Mouse (Mus musculus): ENCODE data around the gene Ttc25.

Gene Ttc25

DNA sequence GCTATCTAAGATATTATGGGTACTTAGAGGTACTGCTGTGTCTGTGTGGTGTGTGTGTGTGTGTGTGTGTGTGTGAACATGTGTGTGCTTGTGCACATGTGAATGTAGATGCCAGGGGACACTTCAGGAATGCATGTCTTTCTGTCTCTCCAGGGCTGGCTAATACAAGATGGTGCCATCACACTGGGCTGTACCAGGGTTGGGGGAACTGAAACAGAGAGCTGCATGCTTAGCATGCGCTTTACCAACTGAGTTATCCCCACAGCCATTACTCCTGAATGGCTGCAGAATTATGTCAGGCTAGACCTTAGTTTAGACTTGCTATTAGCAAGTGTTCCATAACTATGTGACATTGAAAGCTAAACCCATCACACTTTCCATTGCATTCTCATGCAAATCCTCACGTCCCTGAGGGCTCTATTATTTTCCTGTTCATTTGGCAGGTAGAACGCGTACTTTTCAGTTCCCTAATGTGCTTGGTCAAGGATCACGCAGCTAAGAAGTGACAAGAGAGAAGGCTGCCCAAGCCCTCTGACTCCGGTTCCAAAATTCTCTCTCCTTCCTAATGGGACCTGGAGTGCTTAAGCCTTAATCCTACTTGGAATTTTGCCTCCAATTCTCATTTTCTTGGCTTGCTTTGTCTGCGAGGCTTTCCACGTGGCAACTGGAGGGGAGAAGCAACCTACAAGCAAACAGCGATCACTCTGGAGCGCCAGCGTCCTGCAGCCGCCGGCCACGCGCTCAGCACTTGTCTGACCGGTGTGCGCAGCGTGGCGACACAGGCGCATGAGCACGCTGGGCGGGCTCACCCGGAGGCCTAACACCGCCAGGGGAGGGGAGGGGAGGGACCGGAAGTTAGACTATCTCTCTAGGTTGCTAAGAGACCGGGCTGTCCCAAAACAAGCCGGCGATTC lies at the start of gene Ttc25:
Ttc25 (plus strand) TSS at position 776 of the 914 bp plus-strand sequence.
- peak; percentile 50 to 81 for DNase-seq (ENCODE audit: low spot score in 2 of 2)

DNA sequence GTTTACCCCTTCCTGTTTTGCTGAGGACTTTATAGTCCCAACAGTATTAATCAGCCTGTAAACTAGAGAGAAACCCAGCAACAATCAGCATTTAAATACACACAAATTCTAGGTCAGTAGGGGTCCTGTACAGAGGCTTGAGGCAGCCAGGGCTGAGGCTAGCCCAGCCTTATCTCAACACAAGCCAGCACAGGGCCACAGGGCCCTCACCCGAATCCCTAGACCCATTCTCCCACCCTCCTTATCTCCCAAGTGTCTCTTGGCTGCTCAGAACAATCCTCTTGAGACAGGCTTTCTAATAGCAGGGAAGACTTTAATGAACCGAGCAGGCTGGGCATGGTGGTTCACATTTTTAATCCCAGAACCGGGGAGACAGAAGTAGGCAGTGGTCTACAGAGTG lies 45.2 kb upstream of the Ttc25 start:
- DNase-seq (ENCODE audit: low spot score in 2 of 2), result no peak

GRCm38 (mm10) chr11:100500651-100501050 lies 44.8 kb upstream of the Ttc25 start:
- DNase-seq (ENCODE audit: low spot score in 2 of 2), result no peak

DNA sequence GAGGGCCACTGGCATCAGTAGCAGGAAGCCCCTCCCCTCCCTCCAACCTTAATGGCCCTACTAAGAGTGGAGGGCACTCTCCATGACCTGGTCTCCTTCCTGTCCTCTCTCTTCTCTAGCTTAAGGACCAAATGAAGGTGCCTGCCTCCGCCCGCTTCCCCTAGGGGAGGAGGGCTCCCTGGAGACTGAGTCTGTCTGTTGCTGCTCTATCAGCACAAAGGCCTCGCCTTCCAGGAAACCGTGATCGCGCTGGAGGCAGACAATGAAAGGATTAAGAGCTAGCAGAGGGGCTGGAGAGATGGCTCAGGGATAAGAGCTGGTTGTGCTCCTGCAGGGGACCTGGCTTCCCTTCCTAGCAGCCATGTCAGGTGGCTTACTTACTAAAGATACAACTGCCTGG lies 44.1 kb upstream of the Ttc25 start:
- no peak for DNase-seq (ENCODE audit: low spot score in 2 of 2)

GRCm38 (mm10) chr11:100504990-100505660 lies 40.3 kb upstream of the Ttc25 start:
- DNase-seq (ENCODE audit: low spot score in 2 of 2), result no peak

GRCm38 (mm10) chr11:100505997-100506396 lies 39.4 kb upstream of the Ttc25 start:
- no peak for DNase-seq (ENCODE audit: low spot score in 2 of 2)

DNA sequence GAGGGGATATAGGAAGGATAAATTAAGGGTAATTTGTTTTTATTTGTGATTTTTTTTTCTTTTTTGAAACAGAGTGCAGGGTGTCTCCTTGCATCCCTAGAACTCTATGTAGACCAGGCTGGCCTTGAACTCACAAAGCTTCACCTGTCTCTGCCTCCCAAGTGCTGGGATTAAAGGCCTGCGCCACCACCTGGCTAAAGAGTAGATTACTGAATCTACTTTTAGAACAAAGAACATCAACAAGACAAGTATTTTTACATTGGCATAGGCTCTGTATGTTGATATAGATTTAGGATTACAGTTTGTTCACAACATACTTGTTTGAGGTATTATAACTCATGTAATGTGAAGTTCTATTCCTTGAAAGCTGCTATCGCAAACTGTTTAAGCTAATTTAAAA lies 34.9 kb upstream of the Ttc25 start:
- no peak for DNase-seq (ENCODE audit: low spot score in 2 of 2)

GRCm38 (mm10) chr11:100512384-100512783 lies 33.0 kb upstream of the Ttc25 start:
- no peak for DNase-seq (ENCODE audit: low spot score in 2 of 2)

GRCm38 (mm10) chr11:100513716-100514115 lies 31.7 kb upstream of the Ttc25 start:
- no peak for DNase-seq (ENCODE audit: low spot score in 2 of 2)

- DNase-seq (ENCODE audit: low spot score in 2 of 2), result no peak
Observed at GRCm38 (mm10) chr11:100515061-100515460, 30.3 kb upstream of the Ttc25 start.

DNA sequence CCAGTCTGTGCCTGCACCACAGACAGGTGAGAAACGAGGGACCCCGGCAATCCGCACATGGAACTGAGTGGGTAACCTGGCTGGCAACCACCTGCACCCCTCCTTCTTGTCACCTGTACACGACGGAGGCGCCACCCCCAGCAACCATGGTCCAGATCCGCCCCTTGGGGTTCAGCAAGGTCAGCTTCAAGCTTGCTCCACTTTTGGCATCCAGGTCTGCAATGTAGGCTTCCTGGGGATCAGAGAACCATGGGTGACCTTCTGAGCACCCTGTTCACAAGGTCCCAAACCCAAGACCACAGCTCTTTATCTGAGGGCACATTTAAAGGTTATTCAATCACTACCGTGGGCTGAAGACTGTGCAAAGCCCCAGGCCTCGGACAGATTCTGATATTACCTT lies 29.6 kb upstream of the Ttc25 start:
- DNase-seq (ENCODE audit: low spot score in 2 of 2), result no peak

DNA sequence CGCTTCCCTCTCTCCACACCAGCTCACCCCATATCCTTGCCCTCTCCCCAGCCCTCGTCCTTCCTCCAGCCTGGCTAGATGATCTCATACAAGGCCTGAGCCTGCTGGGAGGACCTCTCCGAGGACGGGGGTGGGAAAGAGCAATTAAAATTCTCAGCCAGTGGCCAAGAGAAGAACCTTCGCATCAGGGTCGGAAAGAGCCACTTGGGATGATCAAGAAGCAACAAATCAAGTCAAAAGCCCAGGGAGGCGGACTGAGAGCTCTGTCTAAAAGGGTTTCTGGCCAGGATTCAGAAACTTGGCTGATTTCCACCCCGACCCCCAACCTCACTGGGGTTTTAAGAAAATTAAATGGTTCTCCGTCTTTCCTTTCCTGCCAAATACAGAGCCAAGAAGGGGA lies 29.1 kb upstream of the Ttc25 start:
- DNase-seq (ENCODE audit: low spot score in 2 of 2), result no peak

DNA sequence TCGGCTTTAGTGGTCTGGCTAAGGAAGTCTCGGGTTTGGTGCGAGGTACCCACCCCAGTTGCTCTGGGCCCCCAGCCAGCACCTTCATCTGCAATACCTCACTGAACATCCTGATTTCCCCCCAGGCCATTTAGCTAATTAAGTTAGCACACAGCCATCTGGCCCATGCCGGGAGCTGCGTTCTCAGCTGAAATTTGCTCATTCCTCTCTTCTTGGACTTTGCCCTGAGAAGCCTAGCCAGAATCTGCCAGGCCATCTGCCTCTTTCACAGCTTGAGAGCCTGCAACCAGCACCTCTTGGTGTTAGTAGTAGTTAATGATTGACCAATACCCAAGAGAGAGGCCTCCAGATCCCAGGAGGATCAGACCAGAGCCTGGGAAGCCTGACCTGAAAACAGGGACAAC lies 27.2 kb upstream of the Ttc25 start:
- DNase-seq (ENCODE audit: low spot score in 2 of 2), result no peak

DNA sequence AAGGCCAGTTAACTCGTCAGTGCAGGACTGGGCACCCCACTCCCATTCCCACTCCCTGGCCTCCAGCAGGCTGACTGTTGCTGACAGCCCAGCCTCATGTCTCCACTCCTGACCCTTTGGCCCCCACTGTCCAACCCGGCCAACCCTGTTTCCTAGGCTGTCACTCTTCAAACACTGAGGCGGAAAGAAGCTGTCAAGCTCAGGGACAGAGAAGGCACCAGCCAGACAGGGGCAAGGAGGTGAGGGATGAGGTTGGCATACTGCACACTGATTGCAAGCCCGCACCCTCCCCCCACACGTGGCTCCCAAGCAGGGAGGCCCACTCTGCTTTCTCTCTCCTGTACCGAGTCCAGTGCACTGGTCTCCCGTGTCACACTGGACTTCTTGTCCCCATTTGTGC lies 26.2 kb upstream of the Ttc25 start:
- DNase-seq (ENCODE audit: low spot score in 2 of 2), result no peak

- DNase-seq (ENCODE audit: low spot score in 2 of 2), result no peak
Observed at GRCm38 (mm10) chr11:100520838-100521237, 24.6 kb upstream of the Ttc25 start.

DNA sequence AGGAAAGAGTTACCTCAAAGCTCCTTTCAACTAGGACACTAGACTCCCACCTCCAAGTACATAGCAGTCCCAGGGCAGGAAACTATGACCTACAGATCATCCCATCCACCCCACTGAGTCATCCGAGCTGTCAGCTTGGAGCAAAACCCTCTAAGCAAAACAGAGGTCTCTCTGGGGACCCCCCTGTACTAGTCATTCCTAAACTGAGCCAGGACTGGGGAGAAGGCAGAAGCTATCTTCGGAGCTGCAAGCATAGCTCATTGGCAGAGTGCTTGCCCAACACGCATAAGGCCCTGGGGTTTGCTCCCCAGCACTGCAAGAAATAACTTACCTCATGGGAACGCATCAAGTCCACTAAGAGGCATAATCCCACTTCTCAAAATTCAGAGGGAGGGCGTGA lies 21.0 kb upstream of the Ttc25 start:
- no peak for DNase-seq (ENCODE audit: low spot score in 2 of 2)

DNA sequence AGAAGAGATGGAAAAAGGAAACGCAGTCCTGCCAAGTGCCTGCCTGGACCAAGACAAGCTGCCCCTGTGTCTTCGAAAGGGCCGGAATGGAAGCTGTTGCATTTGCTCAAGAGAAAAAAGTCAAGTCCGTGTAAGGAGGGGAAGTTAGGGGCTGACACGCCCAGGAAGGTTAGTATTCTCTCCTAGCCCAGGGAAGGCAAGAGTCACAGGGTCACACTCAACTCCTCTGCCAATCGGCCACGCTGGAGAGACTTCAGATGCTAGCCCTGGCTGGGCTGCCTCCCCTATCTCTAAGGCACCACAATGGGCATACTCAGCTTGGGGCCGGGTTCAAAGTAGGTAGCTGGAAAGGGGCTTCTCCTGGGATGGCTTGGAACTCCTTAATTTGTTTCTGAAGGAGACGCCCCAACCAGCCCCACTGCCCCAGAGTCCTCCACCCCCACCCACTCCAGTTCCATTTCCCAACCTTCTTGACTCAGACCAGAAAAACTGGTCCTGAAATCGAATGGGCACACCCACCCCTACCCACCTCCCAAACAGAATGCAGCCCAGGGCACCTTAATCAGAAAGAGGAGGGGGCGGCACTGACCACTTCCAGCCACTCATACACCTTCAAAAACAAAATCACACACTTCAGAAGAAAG lies 20.3 kb upstream of the Ttc25 start:
- DNase-seq (ENCODE audit: low spot score in 2 of 2), result no peak

DNA sequence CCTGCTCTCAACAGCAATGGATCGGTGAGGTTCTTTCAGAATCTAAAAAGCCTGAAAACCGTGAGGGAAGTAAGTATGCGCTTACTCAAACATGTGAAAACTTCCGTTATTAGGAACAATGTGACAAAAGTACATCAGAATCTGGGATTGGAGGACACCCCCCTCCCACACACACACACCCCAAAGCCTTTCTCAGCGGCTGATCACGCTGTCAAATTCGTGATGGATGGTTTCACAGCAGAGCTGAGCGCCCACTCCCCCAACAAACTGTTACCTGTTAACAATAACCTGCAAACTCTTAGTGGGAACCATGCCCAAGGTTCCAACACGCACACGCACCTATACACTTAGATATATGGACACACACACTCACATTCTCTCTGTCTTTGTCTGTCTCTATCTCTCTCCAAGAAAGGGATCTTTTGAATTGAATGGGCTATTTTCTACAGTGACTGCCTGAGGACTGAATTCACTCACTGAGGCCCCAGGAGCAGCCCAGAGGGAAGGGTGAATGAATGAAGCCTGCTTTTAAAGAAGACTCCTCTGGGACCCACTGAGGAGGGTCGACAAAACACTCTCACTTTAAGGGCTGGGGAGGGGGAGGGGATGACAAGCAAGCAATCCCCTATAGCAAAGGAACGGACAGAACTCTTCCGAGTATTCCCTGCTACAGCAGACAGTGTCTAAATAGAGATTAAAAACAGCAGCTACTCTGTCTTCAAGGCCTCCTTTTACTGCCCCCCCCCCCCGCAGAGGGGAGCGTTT lies 19.2 kb upstream of the Ttc25 start:
- no peak for DNase-seq (ENCODE audit: low spot score in 2 of 2)

GRCm38 (mm10) chr11:100527066-100527457 lies 18.3 kb upstream of the Ttc25 start:
- peak in 1 of 2 experiments; percentile 68 for DNase-seq (ENCODE audit: low spot score in 2 of 2)

DNA sequence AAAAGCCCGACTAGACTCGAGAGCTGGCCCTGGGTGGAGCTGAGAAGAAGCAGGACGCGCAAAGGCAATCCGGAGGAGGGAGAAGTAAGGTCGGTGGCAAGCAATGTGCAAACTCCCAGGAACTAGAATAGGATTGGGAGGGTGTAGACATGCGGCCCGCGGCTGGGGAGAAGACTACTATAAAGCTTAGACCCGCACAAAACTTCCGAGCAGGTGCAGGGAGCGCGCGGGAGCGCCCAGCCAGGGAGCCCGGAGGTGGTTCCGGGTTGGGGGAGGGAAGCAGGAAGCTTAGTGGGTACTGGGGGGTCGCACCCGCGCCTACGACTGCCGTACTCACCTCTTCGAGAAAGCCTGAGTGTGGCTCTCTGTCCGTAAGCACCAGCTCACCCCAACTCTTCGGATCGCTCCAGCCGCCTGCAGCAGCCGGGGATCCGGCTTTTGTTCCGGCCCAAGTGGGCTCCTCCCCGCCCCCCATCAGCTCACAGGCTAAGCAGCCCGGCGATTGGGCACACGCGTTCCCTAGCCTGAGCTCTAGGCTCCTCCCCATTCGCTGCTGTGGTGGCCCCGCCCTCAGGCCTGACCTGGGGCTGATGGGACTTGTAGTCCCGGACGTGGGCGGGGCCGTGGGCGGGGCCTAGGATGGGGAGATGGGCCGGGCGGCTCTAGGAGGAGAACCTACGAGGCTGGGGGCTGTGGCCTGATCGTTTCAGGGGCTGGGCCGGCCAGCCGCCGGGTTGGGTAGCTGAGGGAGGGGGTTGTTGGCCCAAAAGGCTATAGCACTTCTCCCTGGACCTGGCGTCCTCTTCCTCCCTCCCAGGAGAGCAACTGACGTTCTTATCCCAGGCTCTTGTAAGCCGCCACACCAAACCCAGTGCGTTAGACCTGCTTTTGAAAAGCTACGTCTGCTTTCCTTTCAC lies 17.7 kb upstream of the Ttc25 start, which contains the start of gene Acly:
Acly (minus strand) TSS at position 543 of the 917 bp plus-strand sequence.
- DNase-seq (ENCODE audit: low spot score in 2 of 2), result peak; percentile 96 to 99
